Mouse (Mus musculus): Measurements from ENCODE around the gene Naa60. TPM values are rescaled to one million over a fixed set of nuclear protein-coding genes. Genes with fewer than 3 reads are reported as not detected.
A peak's percentile ranks its signal among the peaks of the same experiment; 100 is the strongest.

The Naa60 gene
- polyA plus RNA-seq, 1 experiment, result 31.2 TPM

- no peaks in the 10 kb centered on the region for H3K27me3 ChIP-seq (ENCODE audit: control insufficient read depth, insufficient read depth, insufficient read length)
- no peak overlapping the region for H3K4me3 ChIP-seq
- no peak overlapping the region for H3ac ChIP-seq (ENCODE audit: control insufficient read depth, insufficient read length)
- TF ChIP-seq POLR2AphosphoS2 (IDR thresholded peaks at IDR 0.05; ENCODE audit: insufficient read length, low read depth) (no peak), MAX (IDR thresholded peaks at IDR 0.05; ENCODE audit: low read depth) (no peak), TCF3 (IDR thresholded peaks at IDR 0.05; ENCODE audit: insufficient read length, low read depth) (no peak), MYOG (IDR thresholded peaks at IDR 0.05; ENCODE audit: control insufficient read depth in 1 of 3, insufficient read depth in 1 of 3, insufficient read length in 2 of 3, low read depth in 2 of 3) (no peak), E2F4 (IDR thresholded peaks at IDR 0.05; ENCODE audit: insufficient read depth) (no peak), CEBPB (IDR thresholded peaks at IDR 0.05; ENCODE audit: insufficient read depth, poor library complexity, severe bottlenecking) (no peak), USF1 (IDR thresholded peaks at IDR 0.05; ENCODE audit: low read depth) (no peak), TCF12 (IDR thresholded peaks at IDR 0.05; ENCODE audit: insufficient read depth, poor library complexity, severe bottlenecking) (no peak), SRF (IDR thresholded peaks at IDR 0.05; ENCODE audit: control insufficient read depth, insufficient read length, low read depth) (no peak), POLR2A (IDR thresholded peaks at IDR 0.05; ENCODE audit: insufficient read length, low read depth) (no peak), REST (IDR thresholded peaks at IDR 0.05; ENCODE audit: insufficient read depth, insufficient read length) (no peak), MYOD1 (IDR thresholded peaks at IDR 0.05; ENCODE audit: control insufficient read depth in 1 of 3, insufficient read length in 2 of 3, low read depth in 2 of 3) (no peak)
- no peak overlapping the region for H3K4me2 ChIP-seq (ENCODE audit: low read depth)
- H3K79me2 ChIP-seq (ENCODE audit: control insufficient read depth, insufficient read depth), result peaks cover 11% of the 10 kb centered on the region
- H3K36me3 ChIP-seq (ENCODE audit: control insufficient read depth, insufficient read depth), result peaks cover 33% of the 10 kb centered on the region
These were observed 24.4 kb downstream of the Naa60 start for GRCm38 (mm10) chr16:3896553-3896952.

GRCm38 (mm10) chr16:3907471-3907870 is 35.3 kb downstream of the Naa60 start:
- Histone ChIP-seq H3K4me2 (ENCODE audit: low read depth) (peak overlapping the region; percentile 83), H3K27me3 (ENCODE audit: control insufficient read depth, insufficient read depth, insufficient read length) (no peaks in the 10 kb centered on the region), H3K36me3 (ENCODE audit: control insufficient read depth, insufficient read depth) (peaks cover 9% of the 10 kb centered on the region), H3K79me2 (ENCODE audit: control insufficient read depth, insufficient read depth) (peaks cover 8% of the 10 kb centered on the region), H3K4me3 (peak overlapping the region; percentile 61), H3ac (ENCODE audit: control insufficient read depth, insufficient read length) (no peak overlapping the region)
- TF ChIP-seq MYOD1 (IDR thresholded peaks at IDR 0.05; ENCODE audit: control insufficient read depth in 1 of 3, insufficient read length in 2 of 3, low read depth in 2 of 3) (no peak), TCF3 (IDR thresholded peaks at IDR 0.05; ENCODE audit: insufficient read length, low read depth) (no peak), MYOG (IDR thresholded peaks at IDR 0.05; ENCODE audit: control insufficient read depth in 1 of 3, insufficient read depth in 1 of 3, insufficient read length in 2 of 3, low read depth in 2 of 3) (no peak), SRF (IDR thresholded peaks at IDR 0.05; ENCODE audit: control insufficient read depth, insufficient read length, low read depth) (no peak), TCF12 (IDR thresholded peaks at IDR 0.05; ENCODE audit: insufficient read depth, poor library complexity, severe bottlenecking) (no peak), POLR2AphosphoS2 (IDR thresholded peaks at IDR 0.05; ENCODE audit: insufficient read length, low read depth) (no peak), USF1 (IDR thresholded peaks at IDR 0.05; ENCODE audit: low read depth) (no peak), E2F4 (IDR thresholded peaks at IDR 0.05; ENCODE audit: insufficient read depth) (no peak), CEBPB (IDR thresholded peaks at IDR 0.05; ENCODE audit: insufficient read depth, poor library complexity, severe bottlenecking) (no peak), MAX (IDR thresholded peaks at IDR 0.05; ENCODE audit: low read depth) (no peak), POLR2A (IDR thresholded peaks at IDR 0.05; ENCODE audit: insufficient read length, low read depth) (no peak)

- Histone ChIP-seq H3K79me2 (ENCODE audit: control insufficient read depth, insufficient read depth) (peaks cover 8% of the 10 kb centered on the region), H3K4me2 (ENCODE audit: low read depth) (peak within 1 kb of the TSS; percentile 83), H3K4me3 (peak within 1 kb of the TSS; percentile 61), H3ac (ENCODE audit: control insufficient read depth, insufficient read length) (peak within 1 kb of the TSS; percentile 5), H3K36me3 (ENCODE audit: control insufficient read depth, insufficient read depth) (peaks cover 7% of the 10 kb centered on the region), H3K27me3 (ENCODE audit: control insufficient read depth, insufficient read depth, insufficient read length) (no peaks in the 10 kb centered on the region)
- TF ChIP-seq REST (IDR thresholded peaks at IDR 0.05; ENCODE audit: insufficient read depth, insufficient read length) (no peak), CEBPB (IDR thresholded peaks at IDR 0.05; ENCODE audit: insufficient read depth, poor library complexity, severe bottlenecking) (no peak), TCF12 (IDR thresholded peaks at IDR 0.05; ENCODE audit: insufficient read depth, poor library complexity, severe bottlenecking) (no peak), SRF (IDR thresholded peaks at IDR 0.05; ENCODE audit: control insufficient read depth, insufficient read length, low read depth) (peak; percentile 9), POLR2A (IDR thresholded peaks at IDR 0.05; ENCODE audit: insufficient read length, low read depth) (peak; percentile 74), USF1 (IDR thresholded peaks at IDR 0.05; ENCODE audit: low read depth) (no peak), TCF3 (IDR thresholded peaks at IDR 0.05; ENCODE audit: insufficient read length, low read depth) (no peak), E2F4 (IDR thresholded peaks at IDR 0.05; ENCODE audit: insufficient read depth) (no peak), MYOD1 (IDR thresholded peaks at IDR 0.05; ENCODE audit: control insufficient read depth in 1 of 3, insufficient read length in 2 of 3, low read depth in 2 of 3) (peak in 2 of 3 experiments; percentile 70 to 80), MYOG (IDR thresholded peaks at IDR 0.05; ENCODE audit: control insufficient read depth in 1 of 3, insufficient read depth in 1 of 3, insufficient read length in 2 of 3, low read depth in 2 of 3) (peak in 2 of 3 experiments; percentile 48 to 75), POLR2AphosphoS2 (IDR thresholded peaks at IDR 0.05; ENCODE audit: insufficient read length, low read depth) (peak; percentile 72), MAX (IDR thresholded peaks at IDR 0.05; ENCODE audit: low read depth) (no peak)
These were observed 36.4 kb downstream of the Naa60 start, which contains the start of the genes 1700037C18Rik and Cluap1 for GRCm38 (mm10) chr16:3908537-3909111. TSS of gene 1700037C18Rik (minus strand) at chr16:3908689. TSS of gene Cluap1 (plus strand) at chr16:3908801.

GRCm38 (mm10) chr16:3909118-3909517 is 36.9 kb downstream of the Naa60 start:
- Histone ChIP-seq H3K4me3 (peak overlapping the region; percentile 61), H3K4me2 (ENCODE audit: low read depth) (peak overlapping the region; percentile 83), H3K27me3 (ENCODE audit: control insufficient read depth, insufficient read depth, insufficient read length) (no peaks in the 10 kb centered on the region), H3ac (ENCODE audit: control insufficient read depth, insufficient read length) (peak overlapping the region; percentile 5), H3K79me2 (ENCODE audit: control insufficient read depth, insufficient read depth) (peaks cover 8% of the 10 kb centered on the region), H3K36me3 (ENCODE audit: control insufficient read depth, insufficient read depth) (peaks cover 8% of the 10 kb centered on the region)
- TF ChIP-seq POLR2AphosphoS2 (IDR thresholded peaks at IDR 0.05; ENCODE audit: insufficient read length, low read depth) (no peak), E2F4 (IDR thresholded peaks at IDR 0.05; ENCODE audit: insufficient read depth) (no peak), REST (IDR thresholded peaks at IDR 0.05; ENCODE audit: insufficient read depth, insufficient read length) (no peak), CEBPB (IDR thresholded peaks at IDR 0.05; ENCODE audit: insufficient read depth, poor library complexity, severe bottlenecking) (no peak), TCF3 (IDR thresholded peaks at IDR 0.05; ENCODE audit: insufficient read length, low read depth) (no peak), MAX (IDR thresholded peaks at IDR 0.05; ENCODE audit: low read depth) (no peak), MYOD1 (IDR thresholded peaks at IDR 0.05; ENCODE audit: control insufficient read depth in 1 of 3, insufficient read length in 2 of 3, low read depth in 2 of 3) (no peak), TCF12 (IDR thresholded peaks at IDR 0.05; ENCODE audit: insufficient read depth, poor library complexity, severe bottlenecking) (no peak), SRF (IDR thresholded peaks at IDR 0.05; ENCODE audit: control insufficient read depth, insufficient read length, low read depth) (no peak), USF1 (IDR thresholded peaks at IDR 0.05; ENCODE audit: low read depth) (no peak), POLR2A (IDR thresholded peaks at IDR 0.05; ENCODE audit: insufficient read length, low read depth) (no peak), MYOG (IDR thresholded peaks at IDR 0.05; ENCODE audit: control insufficient read depth in 1 of 3, insufficient read depth in 1 of 3, insufficient read length in 2 of 3, low read depth in 2 of 3) (no peak)
